Mouse (Mus musculus) spleen, postnatal 14 days (tissue): Measurements from ENCODE around the gene Atp6v0e2.

ENCODE experiments used
- DNase-seq, 2 experiments: peaks; one replicate each; pipeline ENCODE4 v3.0.0; 2021 to 2022; ENCODE audit warnings: low spot score in 2 of 2

Atp6v0e2 gene

DNA sequence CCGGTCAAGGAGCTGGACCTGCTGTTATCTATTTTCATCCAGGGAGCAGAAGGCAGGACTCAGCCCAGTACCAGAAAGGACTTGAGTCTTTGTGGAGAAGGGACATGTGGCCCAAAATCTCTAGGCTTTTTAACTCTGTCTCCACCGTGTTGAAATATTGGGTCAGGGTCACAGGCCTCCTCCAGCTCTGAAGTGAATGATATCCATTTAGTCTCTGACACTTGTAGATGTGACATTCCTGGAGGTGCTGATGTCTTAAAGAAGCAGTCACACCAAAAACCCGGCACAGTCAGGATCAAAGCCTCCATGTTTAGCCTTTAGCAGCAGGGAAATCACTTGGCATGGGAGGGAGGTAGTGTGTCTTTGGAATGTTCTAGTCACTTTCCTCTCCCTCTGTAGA is 3.3 kb downstream of the Atp6v0e2 start:
- no peak for DNase-seq

DNA sequence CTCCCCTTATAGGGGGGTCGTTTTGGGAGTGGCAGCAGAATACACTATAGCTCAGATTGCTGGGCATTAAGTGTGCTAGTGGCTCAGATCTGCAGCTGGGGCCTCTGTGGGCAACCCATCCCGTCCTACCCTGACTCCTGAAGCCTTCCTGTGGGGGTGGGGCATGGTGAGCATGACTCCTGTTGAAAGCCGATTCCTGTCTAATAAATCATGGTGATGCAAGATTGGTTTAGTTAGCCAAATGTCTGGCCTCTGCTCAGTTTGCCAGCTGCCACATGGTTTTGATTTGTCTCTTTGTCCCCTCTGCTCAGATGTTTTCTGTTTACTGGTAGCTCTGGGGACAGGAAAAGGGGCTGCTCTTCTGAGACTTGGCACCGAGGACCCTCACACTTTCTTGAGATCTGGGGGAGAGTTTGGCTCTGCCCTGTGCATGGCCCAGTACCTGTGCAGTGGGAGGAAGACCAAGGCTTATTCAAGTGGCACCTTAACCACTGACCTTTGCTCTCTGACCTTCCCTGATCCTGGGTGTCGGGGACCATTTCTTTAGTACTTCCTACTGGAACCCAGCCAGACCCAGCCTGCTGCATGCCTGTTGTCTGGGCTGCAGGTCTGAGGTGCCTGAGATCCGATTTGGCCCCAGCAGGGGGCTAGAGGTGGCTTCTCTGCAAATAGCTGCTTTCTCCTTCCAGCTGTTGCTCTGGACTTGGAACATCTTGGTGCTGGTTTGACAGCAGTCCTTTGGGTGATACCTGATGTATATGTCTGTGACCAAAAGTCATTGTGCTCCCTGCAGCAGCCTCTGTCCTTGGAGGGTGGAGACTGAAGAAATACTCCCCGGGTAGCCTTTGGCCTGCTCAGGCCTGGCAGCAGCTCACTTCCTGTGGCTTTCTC is 4.4 kb downstream of the Atp6v0e2 start:
- DNase-seq, result no peak

DNA sequence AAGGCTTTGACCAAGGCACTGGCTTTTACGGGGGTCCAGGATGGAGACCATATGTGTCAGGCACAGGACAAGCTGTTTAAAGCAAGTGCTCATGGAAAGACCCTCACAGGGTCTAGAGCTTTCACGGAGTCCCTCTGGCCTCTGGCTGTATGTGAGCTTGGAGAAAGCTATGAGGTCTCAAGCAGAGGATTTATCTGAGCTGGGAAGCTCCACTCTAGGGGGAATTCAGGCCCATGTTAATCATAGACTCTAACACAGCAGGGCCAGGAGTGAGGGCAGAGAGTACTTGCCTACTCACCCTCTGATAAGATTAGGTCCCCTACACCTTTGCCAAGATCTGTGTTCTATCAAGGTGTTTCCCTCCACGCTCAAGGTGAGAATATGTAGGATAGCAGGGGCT is 5.2 kb downstream of the Atp6v0e2 start:
- no peak for DNase-seq

DNA sequence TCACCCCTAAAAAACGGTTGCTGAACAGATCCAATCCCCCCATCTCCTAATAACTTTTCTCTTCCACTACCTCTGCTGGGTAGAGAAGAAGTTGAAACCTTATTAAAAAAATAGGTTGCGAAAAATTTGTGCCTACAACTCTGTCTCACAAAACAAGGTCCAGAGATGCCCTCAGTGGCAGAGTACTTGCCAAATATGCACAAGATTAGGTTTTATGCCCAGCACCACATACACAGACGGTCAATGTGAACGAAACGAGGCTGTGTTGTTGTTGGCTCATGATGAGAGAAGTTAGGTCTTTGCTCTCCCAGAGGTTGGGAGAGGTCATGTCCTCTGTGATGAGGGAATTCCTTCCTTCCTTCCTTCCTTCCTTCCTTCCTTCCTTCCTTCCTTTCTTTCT is 7.8 kb downstream of the Atp6v0e2 start:
- no peak for DNase-seq

DNA sequence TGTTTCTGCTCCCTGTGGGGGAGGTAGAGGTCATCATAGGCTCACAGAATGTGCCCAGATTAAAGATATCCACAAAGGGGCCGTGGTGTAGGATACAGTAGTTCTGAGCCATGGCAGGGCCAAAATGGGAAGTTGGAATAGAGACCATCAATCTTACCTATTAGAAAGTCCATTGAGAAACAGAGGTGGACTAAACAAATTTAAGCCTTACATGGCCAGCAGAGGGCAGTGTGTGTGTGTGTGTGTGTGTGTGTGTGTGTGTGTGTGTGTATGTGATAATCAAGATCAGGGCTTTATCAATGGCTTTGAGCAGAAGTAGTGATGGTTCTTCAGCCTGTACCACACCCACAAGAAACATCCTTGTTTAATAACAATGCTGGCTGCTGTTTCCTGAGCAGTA is 8.9 kb downstream of the Atp6v0e2 start:
- DNase-seq, result no peak

DNA sequence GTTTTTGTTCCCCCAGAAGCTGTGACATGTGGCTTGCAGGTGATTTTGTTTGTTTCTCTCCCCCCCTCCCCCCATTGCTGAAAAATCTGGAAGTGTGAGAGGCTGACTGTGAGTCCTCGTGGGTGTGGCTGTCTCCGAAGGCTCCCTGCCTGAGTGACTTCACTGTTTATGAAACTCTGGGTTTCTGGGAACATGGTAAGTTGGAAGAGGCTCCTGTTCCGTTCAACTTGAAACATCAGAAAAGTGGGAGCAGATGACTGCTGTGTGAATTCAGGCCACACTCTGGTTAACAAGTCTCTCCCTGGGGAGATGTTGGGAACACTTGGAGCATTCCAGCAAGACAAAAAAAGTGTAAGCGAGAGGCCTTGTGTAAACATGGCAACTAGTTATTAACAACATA is 9.4 kb downstream of the Atp6v0e2 start:
- DNase-seq, result no peak

DNA sequence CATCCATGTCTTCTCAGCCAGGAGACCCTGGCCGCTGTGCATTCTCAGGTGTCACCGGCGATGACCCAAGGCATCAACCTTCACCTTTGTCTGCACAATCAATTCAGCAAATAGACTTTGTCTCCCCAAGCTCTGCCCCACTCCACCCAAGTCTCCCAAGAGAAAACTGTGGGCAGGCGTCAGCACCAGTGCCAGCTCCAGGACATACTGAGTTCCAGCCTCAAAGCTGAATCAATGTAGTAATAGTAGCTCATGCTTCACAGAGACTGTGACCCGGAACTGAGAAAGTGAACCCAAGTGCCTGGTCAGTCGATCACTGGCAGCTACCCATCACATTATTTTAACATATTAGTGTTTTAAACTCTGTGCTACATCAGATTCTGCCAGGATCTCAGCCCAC is 10.9 kb downstream of the Atp6v0e2 start:
- DNase-seq, result no peak

DNA sequence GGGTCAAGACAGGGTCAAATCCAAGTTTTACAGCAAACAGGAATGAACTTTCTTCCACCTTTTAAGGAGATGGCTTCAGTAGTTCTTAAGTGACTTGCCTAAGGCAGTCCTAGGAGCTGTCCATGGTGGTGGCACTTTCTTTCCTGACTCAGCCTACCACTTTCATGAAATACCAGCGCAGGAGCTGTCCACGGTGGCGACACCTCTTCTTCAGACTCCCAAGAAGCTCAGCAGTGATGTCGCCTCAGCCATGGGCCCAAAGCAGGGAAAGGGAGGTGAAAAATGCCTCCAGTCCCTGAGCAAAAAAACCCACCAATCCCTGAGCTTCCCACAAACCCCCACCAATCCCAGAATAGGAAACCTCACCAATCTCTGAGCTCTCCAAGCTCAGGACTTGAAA is 15.5 kb downstream of the Atp6v0e2 start:
- DNase-seq, result peak in 1 of 2 experiments; percentile 29

DNA sequence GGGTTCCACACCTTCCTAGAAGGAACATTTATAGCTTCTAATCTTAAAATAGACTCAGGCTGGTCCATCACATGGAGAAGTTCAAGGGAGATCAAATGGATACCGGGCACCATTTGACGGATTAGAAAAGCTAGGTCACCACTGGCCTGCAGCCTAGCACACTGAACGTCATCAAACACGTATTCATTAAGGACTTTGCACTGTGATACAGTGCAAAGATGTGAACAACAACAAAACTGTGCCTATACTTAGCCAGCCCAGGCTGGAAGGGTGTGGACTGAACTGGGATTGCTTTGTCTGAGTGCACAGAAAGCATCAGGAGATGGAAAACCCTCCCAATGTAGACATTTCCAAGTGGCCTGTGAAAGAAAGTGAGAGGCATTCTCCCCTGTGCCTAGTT is 16.4 kb downstream of the Atp6v0e2 start:
- DNase-seq, result no peak

DNA sequence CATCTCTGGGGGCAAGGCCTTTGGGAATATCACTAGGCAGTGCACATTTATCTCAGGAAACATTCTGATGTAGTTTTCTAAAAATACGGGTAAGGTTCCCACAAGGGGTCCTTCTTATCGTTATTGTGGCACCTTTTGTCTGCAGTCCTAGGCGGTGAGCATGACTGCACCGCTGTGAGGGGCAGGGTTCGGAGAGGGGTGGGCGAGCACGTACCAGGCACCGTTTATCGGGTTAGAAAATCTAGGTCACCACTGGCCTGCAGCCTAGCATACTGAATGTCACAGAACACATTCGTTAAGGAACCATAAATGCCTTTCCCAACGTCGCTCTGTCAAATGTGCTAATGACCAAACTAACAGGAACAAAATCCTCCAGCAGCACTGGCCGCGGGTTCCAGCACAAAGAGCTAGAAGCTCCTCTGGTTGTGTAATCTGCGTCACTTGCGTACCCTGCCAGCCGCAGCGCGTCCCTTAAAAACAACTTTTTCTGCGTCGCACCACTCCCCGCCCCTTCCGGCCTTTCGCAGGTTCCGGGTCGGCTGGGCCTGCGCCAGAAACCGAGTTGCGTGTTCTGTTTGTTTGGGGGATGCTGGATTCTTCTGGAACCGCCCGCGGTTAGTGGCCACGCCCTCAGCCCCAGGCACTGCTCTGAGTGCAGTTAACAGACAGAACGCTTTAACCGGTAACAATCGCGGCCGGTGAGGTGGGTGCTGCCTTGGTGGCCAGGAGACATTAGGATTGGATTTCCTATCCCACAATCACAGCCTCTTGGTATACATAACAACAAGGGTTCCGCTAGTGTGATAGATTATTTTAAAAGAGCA is 17.1 kb downstream of the Atp6v0e2 start, which contains the start of gene Lrrc61:
Lrrc61 (plus strand) TSS at position 517 of the 824 bp plus-strand sequence.
- peak; percentile 64 to 73 for DNase-seq

DNA sequence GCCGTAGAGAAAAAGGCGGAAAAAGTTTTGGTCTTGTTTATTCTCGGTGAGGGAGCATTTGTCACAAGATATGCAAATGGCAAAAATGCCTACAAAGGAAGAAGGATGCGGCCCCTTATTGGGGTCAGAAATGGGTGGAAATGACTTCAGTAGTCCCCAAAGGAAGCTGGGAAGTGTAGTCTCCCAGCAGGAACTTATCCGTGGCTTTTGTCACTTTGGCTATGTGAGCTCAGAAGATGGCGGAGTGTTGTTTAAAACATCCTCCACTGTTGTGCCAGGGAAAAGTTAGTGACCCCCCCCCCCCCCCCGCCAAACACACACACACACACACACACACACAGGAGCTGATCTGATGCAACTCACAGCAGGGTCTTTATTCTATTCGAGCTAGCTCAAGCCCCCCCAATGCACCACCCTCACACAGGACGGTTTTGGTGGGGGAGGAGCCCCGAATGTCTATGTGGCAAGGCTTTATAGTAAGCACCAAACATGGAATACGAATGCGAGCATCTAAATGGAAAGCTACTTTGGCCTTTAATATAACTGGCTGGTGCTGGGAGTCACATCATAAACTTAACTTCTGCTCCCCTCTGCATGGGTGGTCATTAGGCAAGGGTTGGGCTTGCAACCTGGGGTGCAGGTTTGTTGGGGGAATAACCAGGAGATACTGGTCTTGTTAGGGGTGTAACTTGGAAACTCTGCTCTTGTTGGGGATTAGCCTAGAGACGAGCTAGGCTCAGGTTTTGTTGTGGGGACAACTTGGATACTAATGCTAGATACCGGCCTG is 17.9 kb downstream of the Atp6v0e2 start:
- DNase-seq, result no peak

DNA sequence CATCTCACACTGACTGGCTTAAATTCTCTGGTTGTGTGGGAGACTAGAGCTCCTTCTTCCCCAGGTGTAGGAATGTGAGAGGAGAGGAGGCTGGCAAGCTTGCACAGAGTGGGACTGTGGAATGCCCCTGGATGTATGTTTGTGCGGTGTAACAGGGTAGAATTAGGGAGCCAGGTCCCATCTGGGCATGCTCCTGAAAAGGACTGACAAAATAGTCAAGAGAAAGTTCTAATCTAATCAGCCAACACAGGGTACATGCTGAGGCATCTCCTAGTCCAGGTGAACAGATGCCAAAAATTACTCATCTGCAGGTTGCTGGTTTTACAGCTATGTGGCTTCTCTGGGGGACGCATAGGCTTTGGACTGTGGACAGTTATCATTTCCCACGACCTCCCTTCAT is 18.5 kb downstream of the Atp6v0e2 start:
- DNase-seq, result no peak

DNA sequence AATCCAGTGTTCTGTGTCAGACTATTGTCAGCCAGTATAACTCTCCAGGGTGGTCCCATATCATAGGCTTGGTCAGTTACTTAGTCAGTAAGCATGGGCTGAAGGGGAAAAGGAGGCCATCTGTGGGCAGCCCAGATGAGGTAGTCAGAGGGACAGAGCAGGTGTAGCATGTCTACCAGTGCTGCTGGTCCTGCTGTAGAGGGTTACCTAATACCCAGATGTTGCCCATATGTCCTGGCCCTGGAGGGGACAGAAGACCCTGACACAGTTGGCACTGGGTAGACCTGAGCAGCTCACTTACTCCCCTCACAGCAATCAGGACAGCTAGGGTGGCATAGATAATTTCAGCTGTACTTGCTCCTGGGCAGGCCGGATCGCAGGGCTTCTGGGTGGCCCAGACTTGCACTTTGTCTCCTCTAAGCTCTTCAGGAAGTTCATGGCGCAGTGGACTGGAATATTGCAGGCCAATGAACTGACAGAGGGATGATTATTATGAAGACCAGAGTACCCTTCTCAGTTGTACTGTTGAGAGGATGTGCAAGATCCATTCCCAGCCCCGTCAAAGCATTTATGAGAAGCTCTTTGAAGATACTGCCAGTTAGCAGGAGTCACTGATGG is 28.4 kb downstream of the Atp6v0e2 start:
- DNase-seq, result no peak

DNA sequence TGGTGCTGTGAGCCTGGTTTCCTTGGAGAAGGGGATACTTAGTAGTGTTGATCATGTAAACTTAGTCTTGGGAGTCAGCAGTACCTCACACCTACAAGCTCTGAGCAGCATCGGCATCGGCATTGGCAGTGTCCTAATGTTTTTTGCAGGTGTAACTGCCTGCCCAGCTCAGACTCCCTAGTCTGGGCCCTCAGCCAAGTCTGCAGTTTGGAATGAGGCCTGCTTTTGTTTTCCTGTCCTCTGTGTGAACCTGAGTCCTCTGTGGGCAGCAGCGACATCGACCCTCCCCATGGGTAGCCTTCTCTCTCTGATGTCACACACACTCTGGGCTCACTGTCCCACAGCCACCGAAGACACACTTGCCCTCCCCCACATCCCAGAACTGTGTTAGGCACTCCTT is 28.9 kb downstream of the Atp6v0e2 start:
- DNase-seq, result no peak

DNA sequence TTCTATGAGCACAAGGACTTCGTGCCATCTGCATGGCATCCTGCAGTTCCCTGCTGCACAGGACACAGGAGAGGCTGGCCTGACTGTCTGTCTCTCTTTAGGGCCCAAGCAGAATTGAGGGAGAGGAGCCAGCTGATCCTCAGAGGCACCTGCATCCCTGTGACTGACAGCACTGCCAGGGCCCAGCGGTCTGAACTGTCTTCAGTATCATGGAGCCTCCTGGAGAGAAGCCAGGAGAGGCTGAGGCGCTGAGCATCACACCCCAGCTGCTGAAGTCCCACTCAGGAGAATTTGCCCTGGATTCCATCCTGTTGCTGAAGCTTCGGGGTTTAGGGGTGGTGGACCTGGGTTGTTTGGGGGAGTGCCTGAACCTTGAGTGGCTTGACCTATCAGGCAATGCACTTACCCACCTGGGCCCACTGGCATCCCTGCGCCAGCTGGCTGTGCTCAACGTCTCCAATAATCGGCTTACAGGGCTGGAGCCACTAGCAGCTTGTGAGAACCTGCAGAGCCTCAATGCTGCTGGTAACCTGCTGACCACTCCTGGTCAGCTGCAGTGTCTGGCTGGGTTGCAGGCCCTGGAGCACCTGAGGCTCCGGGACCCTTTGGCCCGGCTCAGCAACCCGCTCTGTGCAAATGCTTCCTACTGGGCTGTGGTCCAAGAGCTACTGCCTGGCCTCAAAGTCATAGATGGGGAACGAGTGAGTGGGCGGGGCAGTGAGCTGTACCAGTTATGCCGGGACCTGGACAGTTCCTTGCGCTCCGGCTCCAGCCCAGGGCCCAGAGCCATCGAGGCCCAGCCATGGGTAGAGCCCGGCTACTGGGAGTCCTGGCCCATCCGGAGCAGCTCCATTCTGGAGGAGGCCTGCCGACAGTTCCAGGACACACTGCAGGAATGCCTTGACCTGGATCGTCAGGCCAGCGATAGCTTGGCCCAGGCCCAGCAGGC is 30.9 kb downstream of the Atp6v0e2 start:
- no peak for DNase-seq

DNA sequence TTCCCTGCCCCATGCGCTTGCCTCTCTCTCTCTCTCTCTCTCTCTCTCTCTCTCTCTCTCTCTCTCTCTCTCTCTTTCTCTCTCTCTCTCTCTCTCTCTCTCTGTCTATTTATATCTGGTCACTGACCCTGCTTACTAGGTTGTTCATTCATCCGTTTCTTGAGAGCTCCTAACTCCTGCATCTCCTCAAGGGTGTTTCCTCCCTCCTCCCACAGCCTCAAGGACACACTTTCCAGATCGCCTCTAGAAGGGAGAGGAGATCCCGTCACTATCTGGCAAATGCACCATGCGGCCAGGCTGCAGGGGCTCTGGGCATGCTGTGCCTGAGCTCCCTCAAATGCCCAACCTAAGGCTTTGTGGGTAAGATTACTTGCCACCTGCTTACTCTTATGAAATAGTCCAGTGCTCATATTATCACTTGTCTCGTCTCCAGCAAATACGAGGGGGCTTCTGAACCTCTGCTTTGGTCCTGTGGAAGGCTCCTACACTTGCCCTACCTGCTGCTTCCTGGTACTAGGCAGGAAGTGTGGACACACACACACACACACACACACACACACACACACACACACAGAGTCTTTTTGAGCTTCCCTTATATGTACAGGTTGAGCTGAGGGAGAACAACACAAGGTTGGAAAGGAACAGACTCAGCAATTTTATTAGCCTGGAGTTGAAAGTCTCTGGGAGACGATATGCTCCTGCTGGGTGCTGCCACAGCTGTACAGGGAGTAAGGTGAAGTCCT is 31.8 kb downstream of the Atp6v0e2 start:
- DNase-seq, result no peak

DNA sequence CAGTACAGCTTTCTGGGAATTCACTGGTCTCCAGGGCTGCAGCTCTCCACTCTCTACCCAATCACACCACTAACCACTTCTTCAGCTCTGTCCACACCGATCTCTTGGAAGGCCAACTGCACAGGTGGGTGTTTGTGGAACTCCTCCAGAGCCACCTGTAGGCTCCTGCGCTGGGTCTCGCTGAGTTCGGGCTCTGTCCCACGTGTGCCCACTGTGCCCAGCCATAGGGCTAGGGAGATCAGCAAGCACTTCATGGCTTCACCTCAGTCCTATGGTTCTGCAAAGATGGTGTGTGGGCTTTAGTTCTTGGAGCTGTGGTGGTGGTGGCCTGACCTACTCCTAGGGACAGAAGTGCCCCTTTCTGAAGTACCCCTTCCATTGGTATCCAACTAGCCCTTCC is 34.6 kb downstream of the Atp6v0e2 start:
- no peak for DNase-seq

DNA sequence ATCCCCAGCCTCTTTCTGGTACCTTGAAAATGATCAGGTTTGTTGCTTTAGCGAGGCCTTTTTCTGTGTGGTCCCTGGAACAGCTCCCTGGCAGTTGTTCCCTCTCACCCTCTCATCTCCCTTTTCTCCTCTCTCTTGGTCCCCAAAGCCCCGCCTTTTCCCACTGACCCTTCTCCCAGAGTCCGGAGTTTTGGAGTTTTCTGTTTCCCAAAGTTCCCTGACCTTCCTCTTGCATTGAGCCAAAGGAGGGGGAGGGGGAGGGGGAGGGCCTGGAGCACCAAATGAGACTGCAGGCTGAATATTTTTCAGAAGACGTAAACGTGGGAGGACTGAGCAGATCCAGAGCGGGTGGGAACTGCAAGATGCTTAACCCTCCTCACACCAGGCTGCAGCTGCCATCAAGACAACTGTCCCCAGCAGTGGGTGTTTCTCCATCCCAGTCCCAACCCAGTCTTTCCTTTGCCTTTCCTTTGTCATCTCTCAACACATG is 35.2 kb downstream of the Atp6v0e2 start, which contains the start of gene Rarres2:
Rarres2 (minus strand) TSS at position 218 of the 490 bp plus-strand sequence.
- no peak for DNase-seq

DNA sequence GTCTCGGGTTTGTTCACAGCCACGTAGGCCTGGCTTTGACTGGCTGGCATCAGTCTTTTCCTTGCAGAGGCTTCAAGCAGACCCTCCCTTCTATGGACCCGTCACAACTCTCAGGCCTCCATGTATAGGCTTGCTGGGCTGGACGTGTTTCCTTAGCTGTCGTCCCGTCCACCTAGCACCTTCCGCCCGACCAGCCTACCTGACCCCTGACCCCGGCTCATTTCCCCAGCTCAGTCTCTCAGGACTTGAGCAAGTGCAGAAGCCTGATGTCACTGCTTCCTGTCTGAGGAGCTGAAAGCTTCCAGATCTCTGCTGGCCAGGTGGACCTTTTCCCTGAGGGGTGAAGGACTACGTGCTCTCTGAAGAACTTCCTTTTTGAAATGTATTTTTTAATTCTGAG is 35.9 kb downstream of the Atp6v0e2 start:
- no peak for DNase-seq
